Mouse (Mus musculus) limb, embryonic 11.5 days (tissue): Measurements from ENCODE around the gene Fcer1g. TPM values are rescaled to one million over a fixed set of nuclear protein-coding genes. Genes with fewer than 3 reads are reported as not detected.

Experiments used
- ATAC-seq: fragments of 200-750 bp; cut with Nextera tagmentation; 2 replicates; pipeline ENCODE4 v1.8.0; 2017; ENCODE audit warnings: low read depth; ENCODE audit not compliant: insufficient number of reproducible peaks, low FRiP score, low TSS enrichment
- DNase-seq: peaks from one replicate; pipeline ENCODE4 v3.0.0-alpha.2; 2015; ENCODE audit warnings: low spot score
- H3K27ac ChIP-seq: fragments of 300-500 bp; sonication (generic); replicated peaks from 2 replicates; pipeline ENCODE4 v1.5.1; 2014; ENCODE audit warnings: low read depth, mild to moderate bottlenecking, low read length
- H3K27me3 ChIP-seq: fragments of 300-500 bp; sonication (generic); 2 replicates; pipeline ENCODE4 v1.6.1; 2014; ENCODE audit warnings: mild to moderate bottlenecking, low read length, mixed read lengths; ENCODE audit not compliant: control insufficient read depth, insufficient read depth
- H3K36me3 ChIP-seq: fragments of 300-500 bp; sonication (generic); 2 replicates; pipeline ENCODE4 v1.6.1; 2014; ENCODE audit warnings: mild to moderate bottlenecking, low read length, moderate library complexity, mixed read lengths; ENCODE audit not compliant: control insufficient read depth, insufficient read depth
- H3K4me1 ChIP-seq: fragments of 300-500 bp; sonication (generic); 2 replicates; pipeline ENCODE4 v1.6.1; 2014; ENCODE audit warnings: low read length, mixed read lengths; ENCODE audit not compliant: control insufficient read depth, insufficient read depth
- H3K4me2 ChIP-seq: fragments of 300-500 bp; sonication (generic); 2 replicates; pipeline ENCODE4 v1.6.1; 2014; ENCODE audit warnings: low read depth, mild to moderate bottlenecking, moderate library complexity; ENCODE audit not compliant: severe bottlenecking
- H3K4me3 ChIP-seq: fragments of 300-500 bp; sonication (generic); 2 replicates; pipeline ENCODE4 v1.5.1; 2014; ENCODE audit warnings: low read depth, low read length
- H3K9ac ChIP-seq: fragments of 300-500 bp; sonication (generic); 2 replicates; pipeline ENCODE4 v1.6.1; 2014; ENCODE audit warnings: mild to moderate bottlenecking, low read length
- H3K9me3 ChIP-seq: fragments of 300-500 bp; sonication (generic); 2 replicates; pipeline ENCODE4 v1.6.1; 2016; ENCODE audit warnings: low read length; ENCODE audit not compliant: control insufficient read depth
- WGBS: fragments of 180-500 bp; shearing (Covaris S2); extraction: QIAGEN DNeasy Blood & Tissue Kit; methylation state at CpG from one replicate; pipeline ENCODE4 v1.1.7; 2014; 5-methylcytosine and 5-hydroxymethylcytosine counted together
- polyA plus RNA-seq: library from polyadenylated mRNA; unstranded; fragments of >200 nt; fragmentation: Nextera tagmentation; extraction: Ambion mirVana; gene quantifications from 2 replicates; pipeline ENCODE4 v1.2.1, GENCODE M21; 2014

Fcer1g gene
- polyA plus RNA-seq, 1 experiment from 2014 or later: 13.2 TPM

- H3K36me3 ChIP-seq: peaks cover 3% of the 10 kb centered on the region
- peak within 1 kb of the TSS; percentile 24 for H3K4me3 ChIP-seq
- 11% methylated on average over 26 of the region's 26 CpGs for WGBS
- H3K27ac ChIP-seq: peak within 1 kb of the TSS; percentile 83
- ATAC-seq (no peak), DNase-seq (peak; percentile 58)
- H3K4me1 ChIP-seq: peaks cover 32% of the 10 kb centered on the region
- no peaks in the 10 kb centered on the region for H3K9me3 ChIP-seq
- peak within 1 kb of the TSS; percentile 61 for H3K9ac ChIP-seq
- no peaks in the 10 kb centered on the region for H3K27me3 ChIP-seq
- peak within 1 kb of the TSS; percentile 66 for H3K4me2 ChIP-seq
Measured at GRCm38 (mm10) chr1:171250680-171251593, 16.8 kb upstream of the Fcer1g start, which contains the start of gene Ndufs2. Gene Ndufs2 (minus strand): TSS chr1:171251388.

GRCm38 (mm10) chr1:171249913-171250600, 15.9 kb upstream of the Fcer1g start, which contains the start of gene Adamts4:
Gene Adamts4 (plus strand): TSS chr1:171250421.
- peak within 1 kb of the TSS; percentile 83 for H3K27ac ChIP-seq
- WGBS: 21% methylated on average over 5 of the region's 5 CpGs
- peak within 1 kb of the TSS; percentile 66 for H3K4me2 ChIP-seq
- peaks cover 4% of the 10 kb centered on the region for H3K36me3 ChIP-seq
- no peaks in the 10 kb centered on the region for H3K9me3 ChIP-seq
- H3K4me1 ChIP-seq: peaks cover 35% of the 10 kb centered on the region
- peak within 1 kb of the TSS; percentile 1 for H3K9ac ChIP-seq
- no peaks in the 10 kb centered on the region for H3K27me3 ChIP-seq
- peak within 1 kb of the TSS; percentile 24 for H3K4me3 ChIP-seq
- ATAC-seq (no peak), DNase-seq (peak; percentile 70)

- DNase-seq (no peak), ATAC-seq (no peak)
- Histone ChIP-seq H3K4me3 (no peak overlapping the region), H3K4me2 (no peak overlapping the region), H3K27ac (peak overlapping the region; percentile 74), H3K9me3 (no peaks in the 10 kb centered on the region), H3K36me3 (peaks cover 4% of the 10 kb centered on the region; the same call in 1 of the 2 replicates), H3K4me1 (peaks cover 35% of the 10 kb centered on the region), H3K27me3 (no peaks in the 10 kb centered on the region), H3K9ac (peak overlapping the region; percentile 30; the same call in 1 of the 2 replicates)
- 33% methylated on average over 3 of the region's 3 CpGs for WGBS
Measured at GRCm38 (mm10) chr1:171248386-171249226, 14.4 kb upstream of the Fcer1g start.

GRCm38 (mm10) chr1:171247916-171248315, 13.8 kb upstream of the Fcer1g start:
- no peaks in the 10 kb centered on the region for H3K9me3 ChIP-seq
- no peak for ATAC-seq
- peak overlapping the region; percentile 56 for H3K4me2 ChIP-seq
- H3K9ac ChIP-seq: peak overlapping the region; percentile 30; the same call in 1 of the 2 replicates
- 37% methylated on average over 4 of the region's 4 CpGs for WGBS
- peak overlapping the region; percentile 74 for H3K27ac ChIP-seq
- H3K4me1 ChIP-seq: peaks cover 35% of the 10 kb centered on the region
- no peaks in the 10 kb centered on the region for H3K27me3 ChIP-seq
- peak overlapping the region; percentile 75; the same call in 1 of the 2 replicates for H3K4me3 ChIP-seq
- DNase-seq: no peak
- peaks cover 4% of the 10 kb centered on the region; the same call in 1 of the 2 replicates for H3K36me3 ChIP-seq

GRCm38 (mm10) chr1:171247453-171247841, 13.3 kb upstream of the Fcer1g start:
- no peak for DNase-seq
- no peak for ATAC-seq
- H3K9ac ChIP-seq: peak overlapping the region; percentile 51
- peak overlapping the region; percentile 56 for H3K4me2 ChIP-seq
- 9% methylated on average over 13 of the region's 13 CpGs for WGBS
- peak overlapping the region; percentile 74 for H3K27ac ChIP-seq
- H3K27me3 ChIP-seq: no peaks in the 10 kb centered on the region
- peak overlapping the region; percentile 75 for H3K4me3 ChIP-seq
- H3K4me1 ChIP-seq: peaks cover 31% of the 10 kb centered on the region
- peaks cover 6% of the 10 kb centered on the region; the same call in 1 of the 2 replicates for H3K36me3 ChIP-seq
- no peaks in the 10 kb centered on the region for H3K9me3 ChIP-seq

GRCm38 (mm10) chr1:171246709-171247452, 12.7 kb upstream of the Fcer1g start:
- Histone ChIP-seq H3K27me3 (no peaks in the 10 kb centered on the region), H3K27ac (peak overlapping the region; percentile 74), H3K4me2 (peak overlapping the region; percentile 69), H3K9me3 (no peaks in the 10 kb centered on the region), H3K4me3 (peak overlapping the region; percentile 75), H3K4me1 (peaks cover 27% of the 10 kb centered on the region), H3K36me3 (peaks cover 6% of the 10 kb centered on the region; the same call in 1 of the 2 replicates), H3K9ac (peak overlapping the region; percentile 88)
- DNase-seq (peak; percentile 98), ATAC-seq (peak; percentile 88)
- under 1% methylated on average over 41 of the region's 41 CpGs for WGBS

GRCm38 (mm10) chr1:171245353-171245752, 11.2 kb upstream of the Fcer1g start:
- DNase-seq (no peak), ATAC-seq (no peak)
- Histone ChIP-seq H3K9ac (no peak overlapping the region), H3K4me2 (no peak overlapping the region; the same call in 1 of the 2 replicates), H3K36me3 (peaks cover 11% of the 10 kb centered on the region), H3K27me3 (no peaks in the 10 kb centered on the region), H3K27ac (no peak overlapping the region), H3K4me3 (no peak overlapping the region), H3K9me3 (no peaks in the 10 kb centered on the region), H3K4me1 (peaks cover 15% of the 10 kb centered on the region)
- WGBS: 88% methylated on average over 8 of the region's 8 CpGs
